Comparison of ENCODE assay signal across 6 mouse cellular contexts in the genomic region with DNA sequence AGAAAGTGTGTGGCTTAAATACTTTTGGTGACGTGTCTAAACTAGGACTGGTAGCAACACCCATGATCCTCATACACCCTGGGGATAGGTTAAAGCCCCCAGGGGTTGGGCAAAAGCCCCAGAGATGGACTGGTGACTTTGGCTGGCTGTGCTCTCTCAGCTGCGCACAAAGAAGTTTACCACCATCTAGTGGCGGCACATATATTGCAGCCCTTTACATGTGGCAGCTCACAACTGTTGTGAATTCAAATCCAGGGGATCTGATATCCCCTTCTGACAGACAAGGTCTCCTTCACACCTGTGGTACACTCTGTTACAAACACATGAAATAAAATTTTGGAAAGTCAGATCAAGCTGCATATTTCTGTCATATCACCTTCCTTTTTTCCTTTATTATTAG.
ATAC-seq lines count a peak whose summit lies in the region.

No protein-coding gene starts in this region.

- peak; percentile 34 for ATAC-seq in CD4-positive, CD25-positive, alpha-beta regulatory T cell, adult 4 months
- ATAC-seq in activated CD4-positive, CD25-positive, alpha-beta regulatory T cell, adult 4 months: peak; percentile 49
- ATAC-seq in granulocyte monocyte progenitor cell, adult 5-6 weeks (replicated peaks; ENCODE audit: poor library complexity, severe bottlenecking): peak; percentile 62; the same call in 1 of the 2 replicates
- ATAC-seq in inflammation-experienced regulatory T-cells, adult 6 months: peak; percentile 32
- peak; percentile 64 for ATAC-seq in megakaryocyte, adult 5-6 weeks (ENCODE audit: poor library complexity, severe bottlenecking)
- peak; percentile 77 for ATAC-seq in megakaryocyte-erythroid progenitor cell, adult 5-6 weeks (replicated peaks; ENCODE audit: low FRiP score, low TSS enrichment, poor library complexity, severe bottlenecking)

Comparison
In these comparisons a context has a peak if more than half of its experiments do, and no peak if none do; other contexts are left out.
1. Peak in every context shown above with its lines: ATAC-seq.